Mouse (Mus musculus): ENCODE measurements around the gene Zbtb3.

DNA sequence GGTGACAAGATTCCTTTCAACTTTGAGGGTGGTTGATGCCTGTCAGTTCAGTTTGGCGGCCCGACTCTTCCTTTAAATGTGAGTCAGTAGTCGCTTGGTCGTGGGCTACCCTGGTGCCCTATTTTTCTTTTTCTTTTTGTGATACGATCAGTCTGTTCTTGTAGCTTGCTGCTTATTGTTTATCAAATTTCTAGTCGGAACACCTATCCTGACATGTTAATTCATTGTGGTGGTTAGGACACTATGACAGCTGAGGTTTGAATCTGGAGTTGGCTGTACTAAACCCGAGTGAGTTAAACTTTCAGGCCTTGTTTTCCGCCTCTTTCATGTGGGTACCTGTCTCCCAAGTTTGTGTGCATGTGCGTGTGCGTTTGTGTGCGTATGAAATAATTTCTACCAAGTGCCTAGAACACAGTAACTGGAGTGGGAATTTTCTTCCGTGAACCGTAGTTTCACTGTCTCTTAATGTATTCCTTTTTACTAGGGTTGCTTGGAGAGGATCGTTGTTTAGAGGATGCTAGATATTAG is 44.8 kb upstream of the Zbtb3 start:
- TF ChIP-seq CTCF (IDR thresholded peaks at IDR 0.05; ENCODE audit: low read depth, low read length): no peak
- TF ChIP-seq TAL1 (conservative IDR thresholded peaks at IDR 0.05; ENCODE audit: low read depth, low read length): no peak
- no peak; the same call in 1 of the 2 replicates for TF ChIP-seq POLR2AphosphoS5 (IDR thresholded peaks at IDR 0.05; ENCODE audit: insufficient replicate concordance, low read depth, low read length)
- TF ChIP-seq GATA1 (IDR thresholded peaks at IDR 0.05; ENCODE audit: borderline replicate concordance, low read length): no peak

All from G1E (cell line).